Mouse (Mus musculus): ENCODE data around the gene Gm8947. TPM values are rescaled to one million over a fixed set of nuclear protein-coding genes. Genes with fewer than 3 reads are reported as not detected.
"Not testable (repeated sequence)": the region's sequence is repeated elsewhere in the genome, so short reads cannot be mapped to it uniquely, and the experiment has no call there.

Gene Gm8947
- polyA plus RNA-seq, 1 experiment from 2014 or later: not detected

DNA sequence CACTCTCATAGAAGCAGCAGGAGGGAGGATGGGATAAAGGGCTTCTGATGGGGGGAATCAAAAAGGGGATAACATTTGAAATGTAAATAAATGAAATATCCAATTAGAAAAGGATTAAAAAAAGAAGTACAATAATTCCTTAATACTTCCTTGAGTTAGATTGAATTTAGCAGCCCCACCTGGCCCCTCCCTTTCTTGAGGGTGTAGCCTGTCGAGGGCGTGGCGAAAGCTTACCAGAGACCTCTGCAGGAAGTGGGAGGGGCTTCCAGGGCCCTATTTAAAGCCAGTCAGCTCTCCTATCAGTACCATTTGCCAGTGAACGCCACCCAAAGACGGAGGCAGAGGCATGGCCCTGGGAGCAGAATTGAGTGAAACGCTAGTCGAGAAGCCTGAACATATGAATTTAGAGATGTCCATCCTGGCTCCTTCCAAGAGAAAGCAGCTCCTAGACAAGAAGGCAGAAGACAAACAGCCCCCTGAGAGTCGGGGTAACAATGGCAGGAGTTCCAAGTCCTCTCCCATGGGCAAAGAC, 17.7 kb downstream of the Gm8947 start, which contains the start of gene Gm47996:
Gene Gm47996 (plus strand): TSS at position 308 of the 532 bp plus-strand sequence.
- not testable (repeated sequence) for H3K9me3 ChIP-seq; H3K9ac ChIP-seq (replicated peaks); H3K27me3 ChIP-seq; H3K4me3 ChIP-seq (replicated peaks); H3K4me2 ChIP-seq; H3K27ac ChIP-seq; H3K4me1 ChIP-seq (replicated peaks); H3K36me3 ChIP-seq; ATAC-seq (ENCODE audit: insufficient number of reproducible peaks, insufficient read depth, low FRiP score, low TSS enrichment, low read depth)
- WGBS: 85% methylated on average over 5 of the region's 8 CpGs

- H3K9ac ChIP-seq (replicated peaks); H3K36me3 ChIP-seq; H3K4me3 ChIP-seq (replicated peaks); H3K4me1 ChIP-seq (replicated peaks); H3K27me3 ChIP-seq; H3K9me3 ChIP-seq; H3K4me2 ChIP-seq; H3K27ac ChIP-seq; ATAC-seq (ENCODE audit: insufficient number of reproducible peaks, insufficient read depth, low FRiP score, low TSS enrichment, low read depth): not testable (repeated sequence)
- 91% methylated on average over 5 of the region's 5 CpGs for WGBS
Observed at GRCm38 (mm10) chr1:151211666-151212065, 19.5 kb downstream of the Gm8947 start.

GRCm38 (mm10) chr1:151214862-151215261, 22.7 kb downstream of the Gm8947 start:
- Histone ChIP-seq H3K36me3 (no peaks in the 10 kb centered on the region), H3K4me3 (replicated peaks) (no peak overlapping the region), H3K4me1 (replicated peaks) (peaks cover 7% of the 10 kb centered on the region; the same call in 1 of the 2 replicates), H3K9me3 (no peaks in the 10 kb centered on the region), H3K27ac (no peak overlapping the region), H3K9ac (replicated peaks) (no peak overlapping the region), H3K4me2 (no peak overlapping the region), H3K27me3 (peaks cover 8% of the 10 kb centered on the region; the same call in 1 of the 2 replicates)
- 55% methylated on average over 2 of the region's 2 CpGs for WGBS
- ATAC-seq (ENCODE audit: insufficient number of reproducible peaks, insufficient read depth, low FRiP score, low TSS enrichment, low read depth): no peak

GRCm38 (mm10) chr1:151215985-151216384, 23.8 kb downstream of the Gm8947 start:
- Histone ChIP-seq H3K9ac (replicated peaks) (no peak overlapping the region), H3K27ac (no peak overlapping the region), H3K4me3 (replicated peaks) (no peak overlapping the region), H3K9me3 (no peaks in the 10 kb centered on the region), H3K36me3 (no peaks in the 10 kb centered on the region), H3K4me1 (replicated peaks) (peaks cover 7% of the 10 kb centered on the region; the same call in 1 of the 2 replicates), H3K4me2 (no peak overlapping the region), H3K27me3 (peaks cover 8% of the 10 kb centered on the region; the same call in 1 of the 2 replicates)
- no peak for ATAC-seq (ENCODE audit: insufficient number of reproducible peaks, insufficient read depth, low FRiP score, low TSS enrichment, low read depth)
- 63% methylated on average over 1 of the region's 1 CpGs for WGBS

DNA sequence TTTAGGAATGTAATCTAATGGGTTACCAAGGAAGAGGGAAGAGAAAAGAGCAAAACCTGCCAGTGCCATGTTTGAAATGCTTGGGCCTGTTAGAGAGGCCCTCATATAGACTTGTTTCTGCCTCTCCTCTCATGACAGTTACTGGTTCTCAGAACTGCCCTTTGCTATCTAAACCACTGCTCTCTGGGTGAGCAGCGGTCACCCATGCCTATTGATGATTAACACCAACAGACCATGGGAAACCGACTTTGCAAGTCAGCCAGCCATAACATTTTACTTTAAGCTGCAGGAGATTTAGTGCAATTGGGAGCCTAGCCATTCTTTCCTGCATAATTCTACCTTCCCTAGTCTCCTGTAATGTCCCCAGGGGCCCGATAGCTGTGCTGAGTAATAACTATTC, 24.2 kb downstream of the Gm8947 start:
- Histone ChIP-seq H3K36me3 (no peaks in the 10 kb centered on the region), H3K27me3 (peaks cover 8% of the 10 kb centered on the region; the same call in 1 of the 2 replicates), H3K4me2 (no peak overlapping the region), H3K4me1 (replicated peaks) (peaks cover 7% of the 10 kb centered on the region; the same call in 1 of the 2 replicates), H3K9ac (replicated peaks) (no peak overlapping the region), H3K9me3 (no peaks in the 10 kb centered on the region), H3K4me3 (replicated peaks) (no peak overlapping the region), H3K27ac (no peak overlapping the region)
- no peak for ATAC-seq (ENCODE audit: insufficient number of reproducible peaks, insufficient read depth, low FRiP score, low TSS enrichment, low read depth)
- WGBS: 69% methylated on average over 3 of the region's 3 CpGs

- Histone ChIP-seq H3K4me2 (no peak overlapping the region), H3K36me3 (no peaks in the 10 kb centered on the region), H3K27ac (no peak overlapping the region), H3K27me3 (no peaks in the 10 kb centered on the region; the same call in 1 of the 2 replicates), H3K9ac (replicated peaks) (no peak overlapping the region), H3K4me1 (replicated peaks) (peaks cover 7% of the 10 kb centered on the region; the same call in 1 of the 2 replicates), H3K4me3 (replicated peaks) (no peak overlapping the region), H3K9me3 (no peaks in the 10 kb centered on the region)
- WGBS: 88% methylated on average over 5 of the region's 5 CpGs
- no peak for ATAC-seq (ENCODE audit: insufficient number of reproducible peaks, insufficient read depth, low FRiP score, low TSS enrichment, low read depth)
Observed at GRCm38 (mm10) chr1:151219045-151219444, 26.9 kb downstream of the Gm8947 start.

GRCm38 (mm10) chr1:151220098-151220497, 27.9 kb downstream of the Gm8947 start:
- Histone ChIP-seq H3K4me3 (replicated peaks) (no peak overlapping the region), H3K9ac (replicated peaks) (no peak overlapping the region), H3K4me1 (replicated peaks) (0 out of 2 replicates have a peak, but pooled peaks cover 3% of the 10 kb centered on the region), H3K4me2 (no peak overlapping the region), H3K27me3 (no peaks in the 10 kb centered on the region), H3K27ac (no peak overlapping the region), H3K36me3 (no peaks in the 10 kb centered on the region), H3K9me3 (no peaks in the 10 kb centered on the region)
- 67% methylated on average over 7 of the region's 7 CpGs for WGBS
- ATAC-seq (ENCODE audit: insufficient number of reproducible peaks, insufficient read depth, low FRiP score, low TSS enrichment, low read depth): no peak

GRCm38 (mm10) chr1:151222561-151223267, 30.5 kb downstream of the Gm8947 start:
- Histone ChIP-seq H3K36me3 (no peaks in the 10 kb centered on the region), H3K9me3 (no peaks in the 10 kb centered on the region), H3K27ac (no peak overlapping the region), H3K4me1 (replicated peaks) (0 out of 2 replicates have a peak, but pooled peaks cover 3% of the 10 kb centered on the region), H3K27me3 (no peaks in the 10 kb centered on the region), H3K4me3 (replicated peaks) (no peak overlapping the region), H3K4me2 (no peak overlapping the region), H3K9ac (replicated peaks) (no peak overlapping the region)
- 86% methylated on average over 10 of the region's 10 CpGs for WGBS
- ATAC-seq (ENCODE audit: insufficient number of reproducible peaks, insufficient read depth, low FRiP score, low TSS enrichment, low read depth): no peak

- Histone ChIP-seq H3K9ac (replicated peaks) (no peak overlapping the region), H3K9me3 (no peaks in the 10 kb centered on the region), H3K27ac (no peak overlapping the region), H3K27me3 (no peaks in the 10 kb centered on the region), H3K4me2 (no peak overlapping the region), H3K4me1 (replicated peaks) (0 out of 2 replicates have a peak, but pooled peaks cover 3% of the 10 kb centered on the region), H3K4me3 (replicated peaks) (no peak overlapping the region), H3K36me3 (no peaks in the 10 kb centered on the region)
- WGBS: 73% methylated on average over 1 of the region's 1 CpGs
- ATAC-seq (ENCODE audit: insufficient number of reproducible peaks, insufficient read depth, low FRiP score, low TSS enrichment, low read depth): no peak
Observed at GRCm38 (mm10) chr1:151223377-151223776, 31.2 kb downstream of the Gm8947 start.

DNA sequence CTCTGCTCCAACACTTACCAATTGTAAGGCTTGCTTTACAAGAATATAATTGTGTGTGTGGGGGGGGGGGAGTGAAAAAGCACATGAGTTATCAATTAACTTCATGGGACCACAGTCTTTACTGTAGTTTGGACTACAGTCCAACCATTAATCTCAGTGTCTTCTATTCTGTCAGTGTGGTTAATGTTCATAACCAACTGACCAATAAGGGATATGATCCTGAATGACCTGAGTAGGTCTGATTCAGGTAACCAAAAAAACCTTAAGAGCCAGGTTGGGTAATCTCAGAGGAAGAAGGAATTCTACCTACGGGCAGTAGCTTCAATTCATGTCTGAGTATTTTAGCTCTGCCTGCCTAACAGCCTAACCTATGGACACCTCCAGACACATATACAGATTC, 32.4 kb downstream of the Gm8947 start:
- 94% methylated on average over 1 of the region's 1 CpGs for WGBS
- H3K4me2 ChIP-seq: no peak overlapping the region

DNA sequence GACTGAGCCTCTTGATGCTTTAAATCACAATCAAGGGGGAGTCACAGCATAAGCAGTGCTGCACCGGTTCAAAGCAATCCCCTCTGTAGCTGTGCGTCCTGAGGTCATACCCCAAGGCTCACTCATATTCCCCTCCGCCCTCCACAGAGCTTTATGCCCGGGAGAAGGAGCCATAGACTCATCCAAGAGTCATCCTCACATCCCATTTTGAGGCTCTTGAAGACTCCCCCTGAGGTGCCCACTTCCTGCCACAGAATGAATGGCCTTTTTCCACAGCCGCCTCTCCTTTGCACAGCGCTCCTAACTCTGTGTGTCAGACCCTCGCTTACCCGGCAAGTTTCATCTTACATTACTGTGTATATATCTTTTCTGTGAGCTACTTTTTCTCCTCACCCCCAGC, 35.3 kb downstream of the Gm8947 start:
- ATAC-seq (ENCODE audit: insufficient number of reproducible peaks, insufficient read depth, low FRiP score, low TSS enrichment, low read depth): no peak
- Histone ChIP-seq H3K36me3 (no peaks in the 10 kb centered on the region), H3K27ac (no peak overlapping the region)

More for the DNA sequence above, 32.4 kb downstream of the Gm8947 start:
- no peaks in the 10 kb centered on the region for H3K9me3 ChIP-seq
- no peaks in the 10 kb centered on the region for H3K36me3 ChIP-seq
- ATAC-seq (ENCODE audit: insufficient number of reproducible peaks, insufficient read depth, low FRiP score, low TSS enrichment, low read depth): no peak
- H3K4me1 ChIP-seq (replicated peaks): 0 out of 2 replicates have a peak, but pooled peaks cover 3% of the 10 kb centered on the region
- H3K27me3 ChIP-seq: no peaks in the 10 kb centered on the region
- H3K4me3 ChIP-seq (replicated peaks): no peak overlapping the region
- no peak overlapping the region for H3K9ac ChIP-seq (replicated peaks)
- no peak overlapping the region for H3K27ac ChIP-seq

More for the DNA sequence above, 35.3 kb downstream of the Gm8947 start:
- Histone ChIP-seq H3K4me2 (no peak overlapping the region), H3K9me3 (no peaks in the 10 kb centered on the region), H3K4me3 (replicated peaks) (no peak overlapping the region), H3K9ac (replicated peaks) (no peak overlapping the region), H3K4me1 (replicated peaks) (no peaks in the 10 kb centered on the region), H3K27me3 (no peaks in the 10 kb centered on the region)
- WGBS: 75% methylated on average over 8 of the region's 8 CpGs

All from limb, embryonic 12.5 days (tissue).